In genomic region chr17:12942459-12943162, GRCm38 (mm10) we compare ENCODE assay signal across 20 mouse cellular contexts. TPM values are rescaled to one million over a fixed set of nuclear protein-coding genes. Genes with fewer than 3 reads are reported as not detected.
"Had no signal": no experiment of that assay in that cellular context is flagged by ENCODE, and none has a peak within 500 bp of the region (broad histone marks: within the 10 kb centered on the region; RNA-seq: fewer than 3 reads in every experiment).

No protein-coding gene starts in this region.

- H3K4me2 ChIP-seq: limb, embryonic 13.5 days; liver, embryonic 13.5 days; midbrain, embryonic 13.5 days; neural tube, embryonic 12.5 days; neural tube, embryonic 15.5 days had no signal

- H3K9ac ChIP-seq: limb, embryonic 13.5 days; liver, embryonic 13.5 days; midbrain, embryonic 13.5 days; neural tube, embryonic 12.5 days; neural tube, embryonic 15.5 days had no signal

- H3K27ac ChIP-seq: limb, embryonic 10.5 days; limb, embryonic 13.5 days; liver, embryonic 13.5 days; macrophage; midbrain, embryonic 13.5 days; neural tube, embryonic 12.5 days; neural tube, embryonic 15.5 days had no signal

- H3K9me3 ChIP-seq: limb, embryonic 10.5 days; limb, embryonic 13.5 days; liver, embryonic 13.5 days; midbrain, embryonic 13.5 days; neural tube, embryonic 12.5 days; neural tube, embryonic 15.5 days had no signal

- H3K4me3 ChIP-seq: limb, embryonic 10.5 days; limb, embryonic 13.5 days; liver, embryonic 13.5 days; midbrain, embryonic 13.5 days; neural tube, embryonic 12.5 days; neural tube, embryonic 15.5 days had no signal

- ATAC-seq: midbrain, embryonic 13.5 days; midbrain, embryonic 16.5 days had no signal

- H3K27me3 ChIP-seq: limb, embryonic 13.5 days; liver, embryonic 13.5 days; midbrain, embryonic 13.5 days; neural tube, embryonic 12.5 days; neural tube, embryonic 15.5 days had no signal

- DNase-seq: kidney, adult 11 months; kidney, adult 8-10 months; kidney, postnatal 14 days; kidney, postnatal 4 days; liver; liver, embryonic 13.5 days; lung, adult 2 months; lung, postnatal 14 days; right cerebral cortex, adult 18-20 months; right cerebral cortex, postnatal 14 days; right cerebral cortex, postnatal 4 days; spleen, adult 18-20 months; thymus, postnatal 25 days had no signal

RNA-seq across cellular contexts. Expression of gene Pnldc1, which starts 32.6 kb away (rescaled TPM):
- polyA plus RNA-seq: macrophage had no signal
